In the genomic region with DNA sequence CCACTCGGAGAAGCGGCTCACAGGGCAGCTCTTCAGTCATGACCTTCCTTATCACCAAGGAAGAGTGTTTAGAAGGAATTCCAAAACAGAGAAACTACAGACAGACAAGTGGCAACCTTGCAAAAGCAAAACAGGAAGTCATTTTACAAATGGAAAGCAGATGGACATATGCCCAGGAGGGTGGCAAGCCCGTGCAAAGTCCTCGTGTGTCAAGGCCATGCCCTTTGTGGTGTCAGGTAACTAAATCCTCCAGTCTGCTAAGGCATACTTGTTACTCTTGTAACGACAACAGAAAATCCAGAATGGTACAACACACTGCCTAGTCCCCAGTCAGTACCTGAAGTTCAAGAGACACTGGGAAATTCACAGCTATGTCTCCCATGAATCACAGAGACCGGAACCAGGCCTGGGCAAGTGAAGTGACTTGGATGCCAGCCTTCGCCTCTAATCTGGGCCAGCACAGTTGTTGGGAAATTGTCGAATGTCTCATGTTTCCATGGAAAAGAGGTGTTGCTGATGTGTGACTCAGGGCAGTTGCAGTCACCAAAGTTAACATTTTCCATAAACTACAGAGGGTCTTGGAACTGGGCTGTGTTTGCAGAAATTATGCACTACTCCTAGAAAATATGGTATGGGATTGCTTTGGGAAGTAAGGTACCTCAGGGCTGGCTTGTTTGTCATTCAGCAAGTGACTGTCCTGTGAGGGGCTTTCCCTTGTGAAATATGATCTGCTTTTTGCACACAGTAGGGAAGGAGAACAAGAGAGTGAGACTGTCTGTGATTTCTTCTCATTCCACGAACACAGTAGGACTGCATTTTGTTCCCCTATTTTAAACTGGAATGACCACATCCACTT, we compare ENCODE assay signal across 13 mouse cellular contexts. TPM values are rescaled to one million over a fixed set of nuclear protein-coding genes. Genes with fewer than 3 reads are reported as not detected.
A peak's percentile ranks its signal among the peaks of the same experiment; 100 is the strongest.
DNase-seq lines count a peak whose midpoint lies in the region; ATAC-seq lines count a peak whose summit lies in the region.
"Had no signal": no experiment of that assay in that cellular context is flagged by ENCODE, and none has a peak within 500 bp of the region (broad histone marks: within the 10 kb centered on the region; RNA-seq: fewer than 3 reads in every experiment).

No protein-coding gene starts in this region.

- H3K27ac ChIP-seq in forebrain, embryonic 10.5 days, result peak overlapping the region; percentile 22; the same call in 1 of the 2 replicates
- H3K27ac ChIP-seq in forebrain, embryonic 11.5 days (ENCODE audit: low read depth, low read length), result no peak overlapping the region
- H3K27ac ChIP-seq: forebrain, embryonic 12.5 days; liver, embryonic 13.5 days had no signal

- H3K27me3 ChIP-seq in forebrain, embryonic 10.5 days (ENCODE audit: poor library complexity, severe bottlenecking), result peaks cover 19% of the 10 kb centered on the region
- H3K27me3 ChIP-seq in forebrain, embryonic 11.5 days (ENCODE audit: control insufficient read depth, insufficient read depth, low read length), result no peaks in the 10 kb centered on the region

- no peak for ATAC-seq in forebrain, embryonic 11.5 days (replicated peaks; ENCODE audit: low FRiP score)
- ATAC-seq in monocyte, adult 5-6 weeks (replicated peaks; ENCODE audit: insufficient number of reproducible peaks, low FRiP score, low TSS enrichment, poor library complexity, severe bottlenecking), result no peak
- ATAC-seq: intestine, postnatal 0 days had no signal

- H3K4me1 ChIP-seq in forebrain, embryonic 10.5 days, result peaks cover 52% of the 10 kb centered on the region
- H3K4me1 ChIP-seq in forebrain, embryonic 11.5 days (replicated peaks; ENCODE audit: control insufficient read depth, insufficient read depth, low read length), result peaks cover 16% of the 10 kb centered on the region

- no peak overlapping the region for H3K4me2 ChIP-seq in forebrain, embryonic 11.5 days (ENCODE audit: low read depth, low read length, severe bottlenecking)
- H3K4me2 ChIP-seq: forebrain, embryonic 12.5 days; liver, embryonic 13.5 days had no signal

- H3K36me3 ChIP-seq in forebrain, embryonic 10.5 days (replicated peaks), result no peaks in the 10 kb centered on the region
- H3K36me3 ChIP-seq in forebrain, embryonic 11.5 days (ENCODE audit: control insufficient read depth, insufficient read depth, low read length), result no peaks in the 10 kb centered on the region
- H3K36me3 ChIP-seq: forebrain, embryonic 12.5 days; liver, embryonic 13.5 days had no signal

- H3K9me3 ChIP-seq in forebrain, embryonic 10.5 days, result peaks cover 7% of the 10 kb centered on the region
- H3K9me3 ChIP-seq in forebrain, embryonic 11.5 days (ENCODE audit: control insufficient read depth, low read length), result no peaks in the 10 kb centered on the region
- H3K9me3 ChIP-seq: forebrain, embryonic 12.5 days; liver, embryonic 13.5 days had no signal

- H3K9ac ChIP-seq in forebrain, embryonic 11.5 days (ENCODE audit: low read length), result no peak overlapping the region
- H3K9ac ChIP-seq: forebrain, embryonic 12.5 days; liver, embryonic 13.5 days had no signal

- intact Hi-C loops in heart, postnatal 25 days (cut with DNase I), result loop anchor here (10.0 kb wide), 1 partner anchor 498 kb away; no protein-coding TSS in a partner anchor

- no peak for DNase-seq in forebrain, embryonic 10.5 days (ENCODE audit: extremely low spot score, low spot score)
- no peak for DNase-seq in forebrain, embryonic 11.5 days (ENCODE audit: low spot score)
- DNase-seq in 3134 (ENCODE audit: extremely low read depth, insufficient read length, low spot score), result peak; percentile 64
- peak; percentile 43 for DNase-seq in adrenal gland, postnatal 25 days
- DNase-seq in heart, postnatal 25 days (ENCODE audit: low spot score), result peak; percentile 30
- DNase-seq in right cerebral cortex, adult 2 months (ENCODE audit: low spot score in 2 of 2), result no peak
- DNase-seq in left cerebral cortex, adult 18-20 months (ENCODE audit: low spot score in 2 of 2), result no peak
- DNase-seq: cerebellum, adult 11-12 months; liver, embryonic 13.5 days; right cerebral cortex, postnatal 14 days had no signal

- no peak overlapping the region for H3K4me3 ChIP-seq in forebrain, embryonic 10.5 days
- H3K4me3 ChIP-seq in forebrain, embryonic 11.5 days (ENCODE audit: low read depth, low read length), result no peak overlapping the region
- H3K4me3 ChIP-seq: forebrain, embryonic 12.5 days; liver, embryonic 13.5 days had no signal

- WGBS in forebrain, embryonic 10.5 days, result 71% methylated on average over 9 of the region's 9 CpGs
- 71% methylated on average over 9 of the region's 9 CpGs for WGBS in forebrain, embryonic 11.5 days

RNA-seq across cellular contexts. Expression of a gene that starts 24.9 kb away (rescaled TPM):
- polyA plus RNA-seq in forebrain, embryonic 10.5 days (2016; fragmentation: Nextera tagmentation; extraction: Ambion mirVana), result 72.5 and 73.2 TPM in 2 replicates
- polyA plus RNA-seq in forebrain, embryonic 11.5 days (2014; fragmentation: Nextera tagmentation; extraction: Ambion mirVana), result 80.5 and 87.8 TPM in 2 replicates
- 64.9 and 81.0 TPM in 2 replicates for total RNA-seq in adrenal gland, postnatal 25 days (2021)
- 10 to 100 TPM; 57.5 to 59.3 TPM for total RNA-seq in heart, postnatal 25 days (2021)
- total RNA-seq in left cerebral cortex, adult 18-20 months (2021), result 100 to 1,000 TPM; 106 to 108 TPM
- 5.4 to 22.0 TPM (median 18.0 TPM) in 3 replicates for total RNA-seq in monocyte, adult 5-6 weeks (2017)

Comparison
In these comparisons a context has a peak if more than half of its experiments do, and no peak if none do; other contexts are left out.
1. DNase-seq: peak in 3134 (single experiment), adrenal gland, postnatal 25 days (single experiment) and heart, postnatal 25 days (single experiment); none in forebrain, embryonic 10.5 days (single experiment), forebrain, embryonic 11.5 days (single experiment), right cerebral cortex, adult 2 months (0 of 2) and left cerebral cortex, adult 18-20 months (0 of 2).